Mouse (Mus musculus) CH12.LX (cell line): Measurements from ENCODE around the gene Gm1043.

Experiments
- EP300 ChIP-seq: IDR thresholded peaks from 2 replicates; pipeline ENCODE4 v1.6.1; 2011; ENCODE audit warnings: low read length, improper control_type of control experiment
- POLR2A ChIP-seq: IDR thresholded peaks from 2 replicates; pipeline ENCODE4 v1.6.1; 2011; ENCODE audit warnings: low read depth, mild to moderate bottlenecking, improper control_type of control experiment, low read length
- SMC3 ChIP-seq: IDR thresholded peaks from 2 replicates; pipeline ENCODE4 v1.6.1; 2011; ENCODE audit warnings: low read depth, low read length, improper control_type of control experiment
- TCF12 ChIP-seq: IDR thresholded peaks from 2 replicates; pipeline ENCODE4 v1.6.1; 2014; ENCODE audit warnings: low read depth, mild to moderate bottlenecking, inconsistent platforms, low read length, improper control_type of control experiment
- USF1 ChIP-seq: IDR thresholded peaks from 2 replicates; pipeline ENCODE4 v1.6.1; 2014; ENCODE audit warnings: low read depth, mild to moderate bottlenecking, inconsistent platforms, low read length, improper control_type of control experiment

DNA sequence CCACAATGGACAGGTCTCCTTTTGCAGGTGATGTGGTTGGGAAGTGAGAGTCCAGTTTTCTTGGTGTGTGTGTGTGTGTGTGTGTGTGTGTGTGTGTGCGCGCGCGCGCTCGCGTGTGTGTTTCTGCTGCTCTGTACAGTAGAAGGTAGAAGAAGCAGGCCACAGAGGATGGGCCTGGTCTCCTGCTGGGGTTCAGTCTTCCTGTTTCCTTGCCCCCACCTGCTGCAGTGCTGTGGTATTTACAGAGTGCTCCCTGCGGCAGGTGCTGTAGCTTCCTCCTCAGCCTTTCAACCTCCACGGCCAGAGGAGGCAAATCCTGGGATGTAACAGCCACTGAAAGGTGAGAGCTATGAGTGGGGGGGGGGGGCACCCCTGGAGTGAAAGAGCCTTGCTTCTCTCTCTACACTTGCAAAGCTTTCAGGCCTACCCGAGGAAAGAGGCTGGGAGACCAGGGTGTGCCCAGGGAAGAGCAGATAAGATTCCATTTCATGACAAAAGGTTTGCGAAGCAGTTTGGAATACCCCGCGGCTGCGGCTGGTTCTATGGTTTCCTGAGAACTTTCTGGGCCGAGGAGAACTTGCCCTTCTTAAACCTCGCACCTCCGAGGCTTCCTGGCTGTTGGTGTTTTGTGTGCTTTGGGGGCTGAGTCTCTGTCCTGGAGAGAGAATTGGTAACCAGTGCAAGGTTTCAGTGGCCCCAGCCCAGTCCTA is 37.8 kb upstream of the Gm1043 start:
- TF ChIP-seq TCF12 (no peak), POLR2A (no peak), EP300 (no peak), SMC3 (no peak), USF1 (no peak)
